Mouse (Mus musculus): Measurements from ENCODE around the gene Lpar2. TPM values are rescaled to one million over a fixed set of nuclear protein-coding genes. Genes with fewer than 3 reads are reported as not detected.

Gene Lpar2
- polyA plus RNA-seq, 1 experiment from 2014 or later: 0.65 TPM

DNA sequence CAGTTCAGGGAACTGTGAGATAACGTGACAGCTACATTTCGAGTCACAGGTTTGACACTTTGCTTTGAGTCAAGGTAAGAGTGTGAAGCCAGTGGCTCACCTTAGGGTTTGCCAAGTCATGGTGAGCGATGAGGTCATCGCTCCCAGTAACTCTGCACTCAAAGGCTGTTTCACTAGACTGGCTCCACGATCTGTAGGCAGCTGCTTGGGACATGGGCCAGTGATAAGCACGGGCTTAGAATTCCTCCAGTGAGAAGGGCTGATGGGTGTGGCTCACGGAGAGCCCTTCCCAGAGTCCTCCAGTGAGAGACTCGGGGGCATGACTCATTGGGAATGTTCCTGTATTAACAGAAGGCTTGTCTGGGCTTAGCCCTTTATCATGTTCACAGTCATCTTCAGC lies 26.7 kb downstream of the Lpar2 start:
- H3K4me1 ChIP-seq: no peaks in the 10 kb centered on the region
- H3K4me3 ChIP-seq: no peak overlapping the region
- no peak overlapping the region for H3K27ac ChIP-seq (replicated peaks)
- ATAC-seq (ENCODE audit: low FRiP score, low read depth): no peak
- H3K36me3 ChIP-seq: peaks cover 18% of the 10 kb centered on the region
- no peaks in the 10 kb centered on the region for H3K9me3 ChIP-seq
- H3K27me3 ChIP-seq: no peaks in the 10 kb centered on the region
- H3K9ac ChIP-seq (replicated peaks): no peak overlapping the region
- whole genome bisulfite sequencing: 90% methylated on average over 8 of the region's 8 CpGs
- H3K4me2 ChIP-seq (replicated peaks): no peak overlapping the region

DNA sequence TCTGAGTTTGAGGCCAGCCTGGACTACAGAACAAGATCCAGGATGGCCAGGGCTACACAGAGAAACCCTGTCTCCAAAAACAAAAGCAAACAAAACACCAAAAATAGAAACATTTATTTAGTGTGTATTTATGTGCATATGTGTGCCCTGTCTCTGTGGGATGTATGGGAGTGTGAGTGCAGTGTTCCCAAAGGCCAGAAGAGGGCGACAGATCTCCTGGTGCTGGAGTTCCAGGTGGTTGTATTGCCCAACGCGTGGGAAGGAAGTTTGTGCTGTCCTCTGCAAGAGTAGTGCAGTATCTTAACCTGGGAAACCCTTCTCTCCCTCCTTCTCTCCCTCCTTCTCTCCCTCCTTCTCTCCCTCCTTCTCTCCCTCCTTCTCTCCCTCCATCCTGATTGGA lies 27.7 kb downstream of the Lpar2 start:
- peaks cover 18% of the 10 kb centered on the region for H3K36me3 ChIP-seq
- ATAC-seq (ENCODE audit: low FRiP score, low read depth): no peak
- H3K4me1 ChIP-seq: no peaks in the 10 kb centered on the region
- no peak overlapping the region for H3K27ac ChIP-seq (replicated peaks)
- H3K4me2 ChIP-seq (replicated peaks): no peak overlapping the region
- no peaks in the 10 kb centered on the region for H3K27me3 ChIP-seq
- H3K9ac ChIP-seq (replicated peaks): no peak overlapping the region
- no peaks in the 10 kb centered on the region for H3K9me3 ChIP-seq
- no peak overlapping the region for H3K4me3 ChIP-seq
- 49% methylated on average over 3 of the region's 3 CpGs for WGBS

DNA sequence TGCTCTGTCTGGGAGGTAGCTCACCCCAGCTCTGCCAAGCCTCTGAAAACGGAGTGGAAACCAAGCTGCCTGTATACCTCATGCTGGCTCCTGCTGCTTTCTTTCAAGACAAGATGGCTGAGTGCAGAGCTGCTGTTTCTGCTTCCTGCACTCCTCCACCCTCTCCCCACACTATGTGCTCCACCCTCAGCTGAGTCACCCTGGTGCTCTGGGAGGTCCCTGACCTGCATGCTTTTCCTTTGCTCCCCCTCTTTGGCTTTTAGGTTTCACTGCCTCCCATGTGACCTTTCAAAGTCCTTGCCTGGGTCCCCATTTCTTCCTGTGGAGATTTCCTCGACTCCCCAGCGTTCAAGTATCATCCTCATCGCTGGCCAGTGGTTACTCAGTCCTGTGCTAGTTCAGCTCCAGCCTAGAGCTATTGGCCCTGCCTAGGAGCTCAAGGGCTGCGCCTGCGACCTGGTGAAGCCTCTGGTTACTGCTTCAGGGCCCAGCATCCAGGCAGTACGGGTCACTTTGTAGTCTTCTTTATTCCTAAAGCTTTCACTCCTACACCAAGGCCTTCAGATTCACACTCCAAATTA lies 28.8 kb downstream of the Lpar2 start:
- no peak overlapping the region for H3K4me3 ChIP-seq
- H3K27me3 ChIP-seq: no peaks in the 10 kb centered on the region
- H3K27ac ChIP-seq (replicated peaks): no peak overlapping the region
- peaks cover 18% of the 10 kb centered on the region for H3K36me3 ChIP-seq
- no peaks in the 10 kb centered on the region for H3K4me1 ChIP-seq
- WGBS: 80% methylated on average over 7 of the region's 7 CpGs
- no peak overlapping the region for H3K4me2 ChIP-seq (replicated peaks)
- no peaks in the 10 kb centered on the region for H3K9me3 ChIP-seq
- no peak for ATAC-seq (ENCODE audit: low FRiP score, low read depth)
- H3K9ac ChIP-seq (replicated peaks): no peak overlapping the region

DNA sequence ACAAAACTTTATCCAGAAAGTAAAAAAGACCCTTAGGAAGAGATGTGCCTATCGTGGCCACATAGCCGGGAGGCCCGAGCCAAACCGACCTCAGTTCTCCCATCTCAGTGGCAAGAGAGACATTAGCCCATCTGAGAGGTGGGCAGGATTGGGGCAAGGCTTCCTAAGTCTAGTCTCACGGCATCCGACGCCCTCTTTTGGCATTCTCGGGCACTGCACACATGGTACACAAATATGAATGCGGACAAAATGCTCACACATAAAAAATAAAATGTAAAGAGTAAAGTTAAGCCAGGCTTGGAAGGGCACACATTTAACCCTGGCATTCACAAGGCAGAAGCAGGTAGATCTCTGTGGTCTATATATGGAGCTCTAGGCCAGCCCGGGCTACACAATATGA lies 31.6 kb downstream of the Lpar2 start:
- no peak overlapping the region for H3K9ac ChIP-seq (replicated peaks)
- no peak for ATAC-seq (ENCODE audit: low FRiP score, low read depth)
- no peaks in the 10 kb centered on the region for H3K27me3 ChIP-seq
- H3K4me2 ChIP-seq (replicated peaks): no peak overlapping the region
- H3K4me3 ChIP-seq: no peak overlapping the region
- H3K4me1 ChIP-seq: no peaks in the 10 kb centered on the region
- no peaks in the 10 kb centered on the region for H3K9me3 ChIP-seq
- H3K27ac ChIP-seq (replicated peaks): no peak overlapping the region
- H3K36me3 ChIP-seq: peaks cover 16% of the 10 kb centered on the region
- 95% methylated on average over 10 of the region's 10 CpGs for WGBS

DNA sequence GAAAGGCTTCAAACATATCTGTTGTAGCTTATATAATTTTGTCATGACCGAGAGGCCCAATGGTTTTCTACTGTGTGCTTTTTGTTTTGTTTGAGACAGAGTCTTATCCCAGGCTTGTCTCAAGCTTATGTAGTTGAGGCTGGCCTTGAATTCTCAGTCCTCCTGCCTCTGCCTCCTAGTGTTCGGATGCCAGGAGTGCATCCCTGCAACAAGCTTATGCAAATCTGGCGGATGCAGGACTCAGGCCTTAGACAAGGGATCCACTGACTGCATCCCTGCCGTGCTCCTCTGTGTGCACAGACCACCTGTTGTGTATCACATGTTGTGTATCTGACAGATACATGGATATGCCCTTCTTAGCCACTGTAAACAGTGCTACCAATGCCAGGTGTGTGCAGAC lies 38.6 kb downstream of the Lpar2 start:
- Histone ChIP-seq H3K27ac (replicated peaks) (no peak overlapping the region), H3K36me3 (peaks cover 45% of the 10 kb centered on the region), H3K9ac (replicated peaks) (no peak overlapping the region), H3K4me3 (no peak overlapping the region), H3K27me3 (no peaks in the 10 kb centered on the region), H3K4me1 (no peaks in the 10 kb centered on the region), H3K9me3 (no peaks in the 10 kb centered on the region), H3K4me2 (replicated peaks) (no peak overlapping the region)
- WGBS: 60% methylated on average over 4 of the region's 4 CpGs
- 0 out of 2 replicates have a peak, but pooled peaks have one; percentile 27 for ATAC-seq (ENCODE audit: low FRiP score, low read depth)

DNA sequence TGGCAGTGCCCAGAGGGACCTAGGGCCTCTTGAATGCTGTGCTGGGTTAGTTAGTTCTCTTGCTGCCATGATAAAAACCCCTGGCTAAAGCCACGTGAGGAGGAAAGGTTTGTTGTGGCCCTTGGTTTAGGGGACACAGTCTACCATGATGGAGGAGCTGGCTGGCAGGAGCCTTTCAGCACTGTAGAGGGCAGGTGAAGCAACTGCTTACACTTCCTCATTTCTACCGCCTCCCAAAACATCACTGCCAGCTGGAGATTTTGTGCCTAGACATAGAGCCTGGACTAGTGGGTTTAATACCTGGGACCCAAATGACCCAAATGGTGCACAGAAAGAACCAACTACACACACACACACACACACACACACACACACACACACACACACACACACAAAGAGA lies 39.0 kb downstream of the Lpar2 start:
- ATAC-seq (ENCODE audit: low FRiP score, low read depth): no peak
- WGBS: 74% methylated on average over 2 of the region's 2 CpGs
- H3K4me2 ChIP-seq (replicated peaks): no peak overlapping the region

DNA sequence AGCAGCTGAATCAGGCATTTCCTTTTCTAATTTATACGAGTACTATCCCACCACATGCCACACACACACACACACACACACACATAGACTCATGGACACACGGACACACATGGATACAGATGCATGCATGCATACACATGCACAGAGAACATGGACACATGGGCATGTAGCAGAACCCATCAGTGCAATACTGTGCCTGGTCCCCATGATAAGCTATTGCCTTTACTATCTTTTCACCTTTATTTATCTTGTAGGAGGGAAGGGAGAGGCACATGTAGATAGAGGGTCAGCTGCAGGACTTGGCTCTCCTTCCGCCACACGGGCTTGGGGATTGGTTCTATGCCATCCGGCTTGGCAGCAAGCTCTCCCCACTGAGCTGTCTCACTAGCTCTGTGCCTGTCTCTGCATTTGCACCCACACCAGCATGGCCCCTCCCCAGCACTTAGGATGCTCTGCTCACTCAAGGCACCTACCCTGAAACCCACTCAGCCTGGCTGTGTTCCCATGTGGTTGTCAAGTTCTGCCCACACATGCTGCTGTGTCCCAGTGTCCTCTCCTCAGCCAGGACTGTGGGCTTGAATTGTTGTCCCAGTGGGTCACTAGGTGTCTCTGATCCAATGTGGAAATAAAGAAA lies 41.3 kb downstream of the Lpar2 start:
- peaks cover 50% of the 10 kb centered on the region for H3K36me3 ChIP-seq
- 90% methylated on average over 5 of the region's 5 CpGs for WGBS

More for the DNA sequence above, 39.0 kb downstream of the Lpar2 start:
- H3K4me3 ChIP-seq: no peak overlapping the region
- peaks cover 50% of the 10 kb centered on the region for H3K36me3 ChIP-seq
- H3K27me3 ChIP-seq: no peaks in the 10 kb centered on the region
- no peak overlapping the region for H3K9ac ChIP-seq (replicated peaks)
- H3K27ac ChIP-seq (replicated peaks): no peak overlapping the region
- no peaks in the 10 kb centered on the region for H3K9me3 ChIP-seq
- H3K4me1 ChIP-seq: no peaks in the 10 kb centered on the region

DNA sequence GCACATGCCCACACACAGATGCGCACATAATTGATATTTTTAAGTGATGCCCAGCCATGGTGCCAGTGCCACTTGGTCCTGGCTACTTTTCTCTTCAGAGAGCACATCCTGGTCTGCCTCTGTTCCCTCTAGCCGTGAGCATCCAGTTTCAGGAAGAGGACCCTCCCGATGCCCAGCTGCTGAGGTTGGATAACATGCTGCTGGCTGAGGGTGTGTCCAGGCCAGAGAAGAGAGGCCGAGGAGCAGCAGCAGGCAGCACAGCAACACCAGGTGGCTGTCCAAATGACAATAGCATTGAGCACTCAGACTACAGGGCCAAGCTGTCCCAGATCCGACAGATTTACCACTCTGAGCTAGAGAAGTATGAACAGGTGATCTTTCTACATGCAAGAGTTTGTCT lies 42.0 kb downstream of the Lpar2 start:
- no peak overlapping the region for H3K4me3 ChIP-seq
- 77% methylated on average over 5 of the region's 5 CpGs for WGBS
- no peak for ATAC-seq (ENCODE audit: low FRiP score, low read depth)
- peaks cover 45% of the 10 kb centered on the region for H3K36me3 ChIP-seq
- no peaks in the 10 kb centered on the region for H3K9me3 ChIP-seq
- no peak overlapping the region for H3K4me2 ChIP-seq (replicated peaks)
- H3K27ac ChIP-seq (replicated peaks): no peak overlapping the region
- no peaks in the 10 kb centered on the region for H3K4me1 ChIP-seq
- H3K27me3 ChIP-seq: no peaks in the 10 kb centered on the region
- no peak overlapping the region for H3K9ac ChIP-seq (replicated peaks)

More for the DNA sequence above, 41.3 kb downstream of the Lpar2 start:
- Histone ChIP-seq H3K9ac (replicated peaks) (no peak overlapping the region), H3K4me1 (no peaks in the 10 kb centered on the region), H3K27me3 (no peaks in the 10 kb centered on the region), H3K4me2 (replicated peaks) (no peak overlapping the region), H3K27ac (replicated peaks) (no peak overlapping the region), H3K4me3 (no peak overlapping the region), H3K9me3 (no peaks in the 10 kb centered on the region)
- ATAC-seq (ENCODE audit: low FRiP score, low read depth): no peak

DNA sequence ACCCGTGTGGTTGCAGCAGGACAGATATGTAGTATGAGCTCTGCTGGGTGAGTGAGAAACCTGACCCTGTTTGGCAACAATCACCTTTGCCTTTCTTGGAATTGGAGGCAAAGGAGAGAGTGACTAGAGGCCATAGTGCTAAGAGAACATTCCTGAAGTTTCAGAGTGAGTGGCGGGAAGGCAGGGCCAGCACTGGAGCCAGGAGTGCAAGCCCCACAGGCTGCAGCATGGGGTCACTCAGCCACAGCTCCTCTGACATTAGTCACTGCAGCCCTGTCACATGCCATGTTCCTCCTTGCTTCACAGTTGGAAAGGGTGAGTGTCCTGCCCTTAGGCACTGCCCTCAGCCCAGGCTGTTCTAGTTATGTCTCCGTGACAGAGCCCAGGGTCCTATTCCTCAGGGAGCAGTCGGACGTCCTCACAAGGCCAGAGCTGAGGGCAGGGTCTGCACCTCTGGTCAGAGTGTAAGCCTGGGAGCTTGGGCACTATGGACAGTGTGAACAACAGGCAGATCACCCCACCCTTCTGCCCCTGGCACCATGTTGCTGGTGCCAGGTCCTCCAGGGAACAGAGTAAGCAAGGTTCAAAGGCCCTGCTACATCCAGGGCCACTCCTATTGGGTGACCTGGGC lies 45.6 kb downstream of the Lpar2 start:
- no peak for ATAC-seq (ENCODE audit: low FRiP score, low read depth)
- H3K9me3 ChIP-seq: no peaks in the 10 kb centered on the region
- no peak overlapping the region for H3K4me2 ChIP-seq (replicated peaks)
- 89% methylated on average over 5 of the region's 5 CpGs for WGBS
- no peaks in the 10 kb centered on the region for H3K4me1 ChIP-seq
- no peak overlapping the region for H3K4me3 ChIP-seq
- no peaks in the 10 kb centered on the region for H3K27me3 ChIP-seq
- peaks cover 40% of the 10 kb centered on the region for H3K36me3 ChIP-seq
- H3K9ac ChIP-seq (replicated peaks): no peak overlapping the region
- no peak overlapping the region for H3K27ac ChIP-seq (replicated peaks)

DNA sequence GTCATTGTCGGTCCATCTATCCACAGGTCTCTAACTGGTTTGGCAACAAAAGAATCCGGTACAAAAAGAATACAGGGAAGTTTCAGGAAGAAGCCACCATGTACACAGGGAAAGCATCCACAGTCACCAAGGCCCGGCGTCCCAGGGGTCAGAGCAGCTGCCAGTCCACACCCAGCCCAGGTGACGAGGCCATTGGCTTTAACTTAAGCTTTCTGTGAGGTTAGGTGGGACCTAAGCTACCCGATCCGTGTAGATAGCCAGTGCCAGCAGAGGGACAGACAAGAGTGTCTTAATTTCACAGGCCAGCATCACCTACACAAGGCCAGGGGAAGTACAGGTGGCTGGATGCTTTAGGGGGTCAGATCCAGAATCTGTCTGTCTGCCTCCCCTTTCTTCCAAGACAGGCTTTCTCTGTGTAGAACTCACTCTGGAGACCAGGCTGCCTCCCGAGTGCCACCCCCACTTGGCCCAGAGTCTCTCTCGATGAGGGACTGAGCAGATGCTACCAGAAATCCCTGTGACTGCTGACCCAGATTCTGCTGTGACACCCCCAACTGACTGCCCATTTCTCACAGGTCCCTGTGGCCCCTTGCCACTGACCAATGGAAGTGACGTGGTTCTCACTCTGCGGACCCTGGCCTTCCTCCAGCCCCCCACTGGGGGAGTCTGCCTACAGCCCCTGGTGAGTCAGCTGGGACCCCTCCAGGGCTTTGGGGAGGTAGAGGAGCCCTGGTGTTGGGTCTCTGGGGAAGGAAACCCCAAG lies 48.0 kb downstream of the Lpar2 start:
- Histone ChIP-seq H3K27ac (replicated peaks) (no peak overlapping the region), H3K4me1 (no peaks in the 10 kb centered on the region), H3K9ac (replicated peaks) (no peak overlapping the region), H3K36me3 (peaks cover 27% of the 10 kb centered on the region), H3K9me3 (no peaks in the 10 kb centered on the region), H3K4me3 (no peak overlapping the region), H3K4me2 (replicated peaks) (no peak overlapping the region), H3K27me3 (no peaks in the 10 kb centered on the region)
- ATAC-seq (ENCODE audit: low FRiP score, low read depth): no peak
- WGBS: 87% methylated on average over 11 of the region's 11 CpGs

DNA sequence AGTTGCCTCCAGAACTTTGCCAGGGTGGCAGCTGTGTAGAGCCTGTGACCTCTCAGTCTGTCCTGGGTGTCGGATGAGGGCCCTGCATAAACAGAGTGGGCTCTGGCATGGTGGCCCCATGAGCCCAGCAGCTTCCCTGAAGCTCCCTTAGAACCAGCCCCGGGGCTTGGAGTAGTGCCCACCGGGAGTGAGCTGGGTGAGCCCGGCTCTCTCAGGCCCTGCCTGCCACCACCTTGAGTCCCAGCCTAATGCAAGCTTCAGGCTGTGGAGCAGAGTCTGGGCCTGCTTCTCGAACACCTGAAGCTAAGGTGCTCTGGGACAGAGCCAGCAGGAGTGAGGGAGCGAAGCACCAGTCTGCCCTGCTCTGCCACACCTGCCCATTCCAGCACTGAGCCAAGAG lies 48.7 kb downstream of the Lpar2 start:
- 88% methylated on average over 6 of the region's 6 CpGs for WGBS
- ATAC-seq (ENCODE audit: low FRiP score, low read depth): no peak
- no peak overlapping the region for H3K9ac ChIP-seq (replicated peaks)

DNA sequence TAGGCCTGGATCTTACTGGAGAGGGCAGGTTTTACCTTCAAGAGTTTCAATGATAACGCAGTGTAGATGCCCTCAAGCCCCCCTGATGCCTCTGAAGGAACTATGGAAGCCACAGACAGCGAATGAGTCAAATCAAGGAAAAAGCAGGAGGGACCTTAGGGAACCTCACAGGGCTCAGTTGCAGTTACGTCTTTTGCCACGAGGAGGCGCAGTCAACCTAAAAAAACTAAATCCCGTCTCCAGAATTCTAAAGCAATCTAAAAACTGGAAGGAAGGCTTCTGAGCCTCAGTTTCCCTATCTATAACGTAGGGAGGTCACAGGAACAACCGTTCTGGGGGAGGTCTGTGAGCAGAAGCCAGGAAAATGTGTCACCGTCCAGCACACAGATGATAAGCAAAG lies 51.9 kb downstream of the Lpar2 start:
- Histone ChIP-seq H3K9ac (replicated peaks) (no peak overlapping the region), H3K4me2 (replicated peaks) (no peak overlapping the region), H3K27me3 (peaks cover 32% of the 10 kb centered on the region), H3K27ac (replicated peaks) (no peak overlapping the region), H3K4me1 (no peaks in the 10 kb centered on the region), H3K36me3 (peaks cover 19% of the 10 kb centered on the region; the same call in 1 of the 2 replicates), H3K4me3 (no peak overlapping the region), H3K9me3 (no peaks in the 10 kb centered on the region)
- 12% methylated on average over 9 of the region's 9 CpGs for WGBS
- ATAC-seq (ENCODE audit: low FRiP score, low read depth): no peak

More for the DNA sequence above, 48.7 kb downstream of the Lpar2 start:
- H3K4me1 ChIP-seq: no peaks in the 10 kb centered on the region
- H3K4me3 ChIP-seq: no peak overlapping the region
- H3K9me3 ChIP-seq: no peaks in the 10 kb centered on the region
- H3K36me3 ChIP-seq: peaks cover 22% of the 10 kb centered on the region
- H3K4me2 ChIP-seq (replicated peaks): no peak overlapping the region
- H3K27ac ChIP-seq (replicated peaks): no peak overlapping the region
- 0 out of 2 replicates have a peak, but pooled peaks cover 3% of the 10 kb centered on the region for H3K27me3 ChIP-seq
